Comparison of ENCODE assay signal across 8 mouse cellular contexts in the genomic region with DNA sequence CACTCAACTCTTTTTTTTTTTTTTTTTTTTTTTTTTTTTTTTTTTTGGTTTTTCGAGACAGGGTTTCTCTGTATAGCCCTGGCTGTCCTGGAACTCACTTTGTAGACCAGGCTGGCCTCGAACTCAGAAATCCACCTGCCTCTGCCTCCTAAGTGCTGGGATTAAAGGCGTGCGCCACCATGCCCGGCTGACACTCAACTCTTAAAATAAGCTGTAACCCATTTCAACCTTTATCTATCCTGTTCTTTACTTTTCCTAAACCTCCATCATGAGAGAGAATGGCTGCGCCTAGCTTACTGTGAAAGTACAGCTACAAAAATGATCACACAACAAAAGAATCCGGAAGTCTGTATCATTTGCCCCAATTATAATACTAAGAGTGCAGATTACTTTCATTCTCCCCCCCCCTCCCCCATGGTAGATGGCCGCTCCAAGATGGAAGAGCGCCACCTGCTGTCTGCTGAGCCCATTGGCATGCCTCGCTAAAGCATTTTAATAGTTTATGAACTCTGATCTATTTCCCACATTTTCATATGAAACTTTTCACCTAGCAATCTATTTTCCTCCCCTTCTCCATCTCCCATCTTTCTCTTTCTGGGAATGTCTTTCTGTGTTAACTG.
A peak's percentile ranks its signal among the peaks of the same experiment; 100 is the strongest.
DNase-seq lines count a peak whose midpoint lies in the region; ATAC-seq and TF ChIP-seq lines count a peak whose summit lies in the region.
"Not testable (repeated sequence)": the region's sequence is repeated elsewhere in the genome, so short reads cannot be mapped to it uniquely, and the experiment has no call there.

No protein-coding gene starts in this region.

- H3K27ac ChIP-seq in intestine, embryonic 15.5 days; left cerebral cortex, adult 2 months: not testable (repeated sequence)

- not testable (repeated sequence) for H3K4me1 ChIP-seq in intestine, embryonic 15.5 days (replicated peaks)

- ATAC-seq in intestine, embryonic 15.5 days: peak; percentile 56; the same call in 1 of the 2 replicates
- ATAC-seq in megakaryocyte, adult 5-6 weeks (ENCODE audit: poor library complexity, severe bottlenecking): peak; percentile 92

- not testable (repeated sequence) for H3K4me3 ChIP-seq in intestine, embryonic 15.5 days (replicated peaks); left cerebral cortex, adult 2 months

- H3K27me3 ChIP-seq in intestine, embryonic 15.5 days (replicated peaks): not testable (repeated sequence)

- H3K9me3 ChIP-seq in intestine, embryonic 15.5 days: not testable (repeated sequence)

- H3K9ac ChIP-seq in intestine, embryonic 15.5 days: not testable (repeated sequence)

- not testable (repeated sequence) for H3K36me3 ChIP-seq in intestine, embryonic 15.5 days

- DNase-seq in 3T3-L1 (ENCODE audit: low read depth, low spot score): peak; percentile 80
- DNase-seq in ZHBTc4 (ENCODE audit: low read depth, low spot score): peak; percentile 28
- DNase-seq in cerebellum, adult 8-10 months: peak; percentile 3
- peak; percentile 22 for DNase-seq in gastrocnemius, adult 18-20 months (ENCODE audit: low spot score)
- DNase-seq in left cerebral cortex, adult 2 months (ENCODE audit: extremely low spot score in 1 of 2, low spot score in 2 of 2): peak in 1 of 2 experiments; percentile 17
- DNase-seq in skeletal muscle tissue, adult 2 months (ENCODE audit: low read depth, low spot score): peak; percentile 52

- H3K4me2 ChIP-seq in intestine, embryonic 15.5 days (replicated peaks): not testable (repeated sequence)

- intact Hi-C loops in left cerebral cortex, adult 2 months (cut with DNase I): loop anchor here (1.0 to 10.0 kb wide), 3 partner anchors 113 to 1077 kb away; no protein-coding TSS in a partner anchor

- 54% methylated on average over 9 of the region's 10 CpGs for WGBS in intestine, embryonic 15.5 days

- TF ChIP-seq CTCF in left cerebral cortex, adult 2 months (IDR thresholded peaks at IDR 0.05): peak; percentile 76
